Mouse (Mus musculus) gonadal fat pad, adult 2 months (tissue): Measurements from ENCODE around the gene Rgs9. TPM values are rescaled to one million over a fixed set of nuclear protein-coding genes. Genes with fewer than 3 reads are reported as not detected.
"Not testable (repeated sequence)": the region's sequence is repeated elsewhere in the genome, so short reads cannot be mapped to it uniquely, and the experiment has no call there.

Experiments used
- DNase-seq: peaks from one replicate; pipeline ENCODE4 v3.0.0-alpha.2; 2012; ENCODE audit warnings: low read depth
- polyA plus RNA-seq: library from polyadenylated mRNA; depleted of rRNA; stranded (reverse); fragments of >200 nt; gene quantifications from 2 replicates; pipeline ENCODE4 v1.2.3, GENCODE M21; 2012

Gene Rgs9
- polyA plus RNA-seq, 1 experiment = 14.0 TPM

DNA sequence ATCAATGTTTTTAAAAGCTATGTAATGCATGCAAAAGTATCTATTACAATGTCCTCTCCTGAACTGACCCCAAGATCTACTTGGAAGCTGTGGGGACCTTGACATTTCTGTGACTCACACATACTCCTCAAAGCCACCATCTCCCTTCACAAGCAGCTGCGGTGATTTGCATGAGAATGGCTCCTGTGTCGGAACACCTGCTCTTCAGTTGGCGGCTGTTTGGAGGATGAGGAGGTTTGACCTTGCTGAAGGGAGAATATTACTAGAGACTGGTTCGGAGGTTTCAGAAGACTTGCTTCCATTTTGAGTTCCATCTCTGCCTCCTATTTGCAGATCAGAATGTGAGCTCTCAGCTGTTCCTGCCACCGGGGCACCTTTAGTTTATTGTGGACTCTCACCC, 7.8 kb upstream of the Rgs9 start:
- DNase-seq = no peak

DNA sequence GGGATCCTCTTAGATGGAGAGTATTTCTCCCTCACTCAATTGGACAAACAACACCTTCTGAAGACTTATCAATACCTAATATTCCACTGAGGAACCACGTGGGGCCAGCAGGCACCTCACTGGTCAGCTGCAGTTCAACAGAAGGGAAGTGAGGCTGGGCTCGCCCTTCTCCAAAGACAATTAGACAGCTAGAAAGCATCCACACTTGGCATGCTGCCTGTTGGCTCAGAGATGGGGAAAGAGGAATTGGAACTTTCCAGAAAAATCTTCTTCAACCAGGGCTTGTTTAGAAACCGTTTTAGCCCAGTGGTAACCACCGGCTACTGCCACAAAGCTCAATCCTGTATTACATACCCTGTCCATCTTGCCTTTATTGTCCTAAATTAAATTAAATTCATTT, 4.4 kb upstream of the Rgs9 start:
- no peak for DNase-seq

DNA sequence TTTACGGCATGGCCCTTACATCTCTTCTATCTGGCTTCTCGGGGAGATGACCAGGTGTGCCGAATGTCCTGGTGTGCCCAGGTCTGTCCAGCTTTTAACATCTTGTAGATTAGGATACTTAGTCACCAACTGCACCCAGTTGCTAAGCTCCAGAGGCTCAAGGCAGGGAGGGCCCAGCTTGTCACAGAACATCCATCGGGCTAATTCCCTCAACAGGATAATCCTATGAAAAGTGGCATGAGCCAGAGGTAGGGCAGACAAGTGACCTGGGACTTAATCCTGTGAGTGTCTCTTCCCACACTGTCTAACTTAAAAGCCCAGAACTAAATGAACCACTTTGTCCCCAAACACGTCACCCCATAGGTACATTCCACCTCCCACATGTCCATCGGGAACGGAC, 898 bp downstream of the Rgs9 start:
- DNase-seq = no peak

DNA sequence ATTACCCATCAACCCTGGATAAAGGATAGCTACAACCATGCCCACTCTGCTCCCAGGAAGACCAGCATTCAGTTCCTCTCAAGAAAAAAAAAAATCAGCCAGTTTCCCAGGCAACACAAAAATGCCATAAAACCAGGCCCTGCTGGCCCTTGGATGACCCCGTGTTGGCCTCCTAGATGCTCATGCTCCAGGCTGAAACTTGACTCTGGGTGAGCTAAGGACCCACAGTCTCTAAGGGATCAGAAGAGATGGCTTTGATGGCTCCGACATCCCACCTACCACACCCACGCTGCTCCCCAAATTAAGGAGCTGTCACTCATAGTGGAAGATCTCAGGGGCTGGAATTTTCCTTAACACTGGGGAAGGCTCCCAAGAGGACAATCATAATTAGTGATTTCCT, 5.9 kb downstream of the Rgs9 start:
- DNase-seq = no peak

DNA sequence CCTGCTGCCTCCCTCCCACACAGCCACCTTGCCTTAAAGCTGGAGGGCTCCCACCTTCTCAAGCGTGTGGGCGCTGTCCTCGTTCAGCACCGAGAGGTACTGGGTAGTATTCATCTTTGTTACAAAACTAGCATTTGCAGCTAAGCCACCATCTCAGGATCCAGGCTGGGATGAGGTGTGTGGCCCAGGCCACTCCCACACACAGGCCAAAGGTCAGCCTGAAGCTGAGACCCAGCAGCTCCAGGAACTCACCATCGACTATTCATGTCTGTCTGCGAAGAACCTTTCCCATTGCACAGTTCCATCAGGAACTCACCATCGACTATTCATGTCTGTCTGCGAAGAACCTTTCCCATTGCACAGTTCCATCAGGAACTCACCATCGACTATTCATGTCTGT, 8.6 kb downstream of the Rgs9 start:
- DNase-seq = not testable (repeated sequence)

DNA sequence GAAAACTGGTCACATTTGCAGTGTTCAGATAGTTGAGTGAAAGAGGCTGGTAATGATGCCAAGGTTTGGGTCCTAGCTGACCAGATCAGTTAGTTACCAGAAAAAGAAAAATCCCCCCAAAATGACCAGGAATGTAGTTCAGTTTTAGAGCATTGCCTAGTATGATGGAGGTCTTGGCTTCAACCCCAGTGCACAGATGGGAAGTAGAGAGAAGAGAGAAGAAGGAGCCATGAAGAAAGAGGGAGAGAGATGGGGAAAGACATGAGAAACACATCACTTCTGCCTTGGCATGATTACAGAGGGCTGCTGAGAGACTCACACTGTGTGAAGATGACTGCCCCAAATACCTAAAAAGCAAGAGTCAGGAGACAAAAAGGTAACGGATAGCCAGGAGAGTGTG, 13.1 kb downstream of the Rgs9 start:
- no peak for DNase-seq

DNA sequence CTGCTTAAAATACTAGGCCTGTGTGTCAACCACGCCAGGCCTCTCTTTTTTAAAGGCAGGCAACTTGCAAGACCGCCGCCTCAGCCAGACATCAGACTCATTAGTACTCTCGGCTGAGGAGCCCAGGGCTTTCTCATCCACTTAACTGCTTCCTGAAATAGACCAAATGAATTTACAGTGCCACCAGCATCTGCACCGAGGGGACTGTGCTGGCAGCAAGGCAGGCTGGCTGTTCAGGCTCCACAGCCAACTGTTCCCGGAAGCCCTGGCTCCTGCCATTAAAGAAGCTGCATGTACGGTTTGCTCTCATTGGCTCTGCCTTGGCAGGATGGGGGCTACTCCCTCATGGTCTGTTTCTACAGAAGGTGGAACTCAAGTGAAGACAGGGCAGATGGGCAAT, 19.7 kb downstream of the Rgs9 start:
- DNase-seq = no peak

DNA sequence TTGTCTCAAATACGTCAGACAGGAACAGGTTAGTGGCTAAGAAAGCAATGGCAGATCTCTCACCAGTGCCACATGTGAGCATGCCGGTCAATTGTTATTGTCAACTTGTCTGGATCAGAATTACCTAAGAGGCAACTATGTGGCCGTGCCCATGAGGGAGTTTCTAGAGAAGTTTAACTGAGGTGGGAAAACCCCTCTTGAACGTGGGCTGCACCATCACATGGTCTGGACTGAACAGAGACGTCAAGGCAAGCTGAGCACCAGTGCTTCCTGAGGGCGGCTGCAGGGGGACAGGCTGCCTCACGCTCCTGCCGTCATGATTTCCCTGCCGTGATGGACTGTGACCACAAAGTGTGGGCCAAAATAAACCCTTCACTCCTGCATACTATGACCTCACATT, 26.5 kb downstream of the Rgs9 start:
- no peak for DNase-seq

DNA sequence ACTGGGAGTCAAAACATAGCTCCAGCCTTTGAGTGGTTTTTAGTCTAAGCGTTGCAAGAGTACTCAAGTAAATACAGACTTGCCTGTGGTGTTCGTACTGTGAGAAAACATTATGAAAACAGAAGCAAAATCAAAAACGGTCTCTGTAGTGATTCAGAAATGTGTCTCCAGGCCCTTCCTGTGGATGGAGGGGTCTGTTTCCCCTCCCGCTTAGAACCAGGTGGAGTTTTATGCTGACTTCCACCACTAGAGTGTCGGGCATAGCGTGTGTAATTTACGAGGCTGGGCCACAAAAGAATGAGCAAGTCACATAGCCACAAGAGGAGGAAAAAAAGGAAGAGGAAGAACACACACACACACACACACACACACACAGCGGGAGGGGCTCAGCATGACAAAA, 27.6 kb downstream of the Rgs9 start:
- DNase-seq = no peak

DNA sequence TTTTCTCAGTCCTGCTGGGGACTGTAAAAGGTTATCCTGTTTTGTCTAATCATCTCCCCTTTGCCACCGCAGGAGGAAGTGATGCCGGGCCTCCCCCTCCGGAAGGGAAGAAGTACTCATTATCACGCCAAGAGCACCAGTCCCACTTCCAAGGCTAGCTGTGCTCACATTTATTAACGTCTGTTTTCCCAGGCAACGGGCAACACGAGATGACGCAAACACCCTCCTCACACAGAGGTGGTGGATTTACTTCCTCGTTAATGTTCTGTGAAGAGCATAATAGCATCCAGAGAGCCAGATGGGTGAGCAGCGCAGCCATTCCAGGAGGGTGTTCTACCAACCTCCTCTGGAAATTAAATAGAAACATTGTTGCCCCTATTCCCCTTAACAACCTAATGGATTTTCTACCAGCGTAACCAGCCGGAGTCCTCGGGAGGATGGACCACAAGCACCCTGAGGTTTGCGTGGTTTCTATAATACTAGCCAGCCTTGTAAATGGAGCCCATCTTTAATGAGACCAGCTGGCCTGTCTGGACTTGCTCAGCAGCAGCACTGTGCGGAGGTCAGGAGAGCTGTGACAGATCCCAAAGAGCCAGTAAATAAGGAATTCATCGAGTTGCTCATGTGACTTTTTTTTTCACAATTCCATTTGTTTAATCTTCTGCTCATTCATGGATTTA, 28.1 kb downstream of the Rgs9 start:
- DNase-seq = no peak

DNA sequence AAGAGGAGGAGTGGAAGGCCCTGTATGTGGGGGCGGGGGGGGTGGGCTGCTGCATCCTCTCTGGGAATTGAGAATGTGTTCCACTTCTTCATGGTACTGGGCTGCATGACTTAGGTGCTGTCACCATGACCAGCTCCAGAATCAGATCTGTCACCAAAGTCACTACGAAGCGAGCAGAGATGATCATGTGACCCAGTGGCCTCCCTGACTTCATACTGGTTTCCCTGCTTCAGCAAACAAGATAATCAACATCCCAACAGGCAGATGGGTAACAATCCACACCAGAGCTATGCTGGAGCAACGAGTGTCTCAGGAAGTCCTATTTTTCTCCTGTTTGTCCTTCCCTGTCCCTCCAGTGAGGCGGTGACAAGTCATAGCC, 28.7 kb downstream of the Rgs9 start:
- DNase-seq = no peak

DNA sequence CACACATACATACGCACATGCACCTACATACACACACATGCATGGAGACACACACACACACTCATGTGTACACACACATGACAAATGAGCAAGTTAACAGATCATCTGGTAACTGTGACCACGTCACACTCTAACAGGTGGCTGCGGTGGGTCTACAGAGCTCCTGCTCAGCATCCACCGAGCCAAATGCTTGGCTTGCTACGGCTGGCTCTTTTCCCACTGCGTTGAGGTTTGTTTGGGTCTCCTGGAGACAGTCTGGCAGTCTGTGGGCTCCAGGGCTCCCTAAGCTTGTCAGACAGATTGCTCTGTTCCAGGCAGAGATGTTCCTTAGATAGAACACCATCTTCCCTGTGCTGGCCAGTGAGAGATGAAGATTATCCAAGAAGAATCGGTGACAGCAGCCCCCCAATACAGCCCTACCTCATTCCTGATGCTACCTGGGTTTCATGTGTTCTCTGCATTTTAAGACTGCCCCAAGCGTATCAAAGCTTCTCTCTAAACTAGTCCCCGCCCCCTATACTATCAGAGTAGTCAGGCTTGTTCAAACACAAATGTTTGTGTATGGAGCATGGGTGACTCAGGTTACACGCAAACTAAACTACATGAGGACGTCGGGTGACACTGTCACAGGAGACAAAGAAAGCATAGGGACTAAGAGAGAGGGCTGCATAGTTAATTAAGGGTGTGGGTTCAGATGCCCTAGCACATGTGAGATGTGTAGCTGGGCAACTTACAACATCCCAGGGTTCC, 31.6 kb downstream of the Rgs9 start:
- DNase-seq = no peak

DNA sequence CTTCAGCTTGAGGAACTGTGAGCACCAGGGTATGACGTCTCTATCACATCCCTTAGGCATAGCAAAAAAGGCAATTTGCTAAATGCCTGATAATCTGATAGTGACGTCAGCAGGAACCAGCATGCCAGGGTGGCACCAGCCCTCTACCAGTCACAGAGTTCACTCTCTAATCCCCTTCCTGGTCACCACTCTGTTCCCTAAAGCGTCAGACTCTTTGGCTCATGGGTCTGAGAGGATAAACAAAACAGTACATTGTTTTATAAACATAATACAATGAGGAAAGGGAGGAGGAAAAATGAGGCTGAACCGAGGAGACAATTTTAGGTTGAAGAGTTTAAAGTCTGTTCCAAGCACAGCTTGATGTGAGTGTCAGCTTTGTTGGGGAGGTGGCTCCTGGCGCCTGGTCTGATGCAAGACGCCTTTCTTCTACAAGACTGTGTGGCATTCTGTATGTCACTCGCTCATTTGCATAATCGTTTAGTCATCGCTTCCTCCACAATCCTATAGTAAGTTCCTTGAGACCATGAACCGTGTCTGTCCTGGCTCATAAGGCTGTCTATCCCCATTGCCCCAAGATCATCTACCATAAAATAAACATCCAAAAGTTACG, 33.7 kb downstream of the Rgs9 start:
- DNase-seq = no peak

DNA sequence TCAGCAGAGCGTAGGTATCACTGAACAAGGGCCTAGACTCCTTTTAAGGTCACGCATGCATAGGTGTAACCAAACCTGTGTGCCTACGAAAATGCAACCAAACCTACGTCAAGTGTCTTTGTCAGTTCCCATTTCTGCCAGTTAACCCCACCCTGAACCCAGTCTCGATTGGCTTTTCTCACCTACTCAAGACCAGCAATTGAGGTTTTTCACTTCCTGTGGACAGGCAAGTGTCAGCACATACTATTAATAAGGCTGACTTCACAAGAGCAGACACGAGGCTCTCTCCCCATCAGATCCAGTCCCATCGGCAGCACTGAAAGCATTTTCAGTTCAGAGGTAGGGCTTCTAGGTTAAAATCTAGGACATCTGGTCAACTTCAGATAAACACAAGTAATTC, 37.4 kb downstream of the Rgs9 start:
- no peak for DNase-seq

DNA sequence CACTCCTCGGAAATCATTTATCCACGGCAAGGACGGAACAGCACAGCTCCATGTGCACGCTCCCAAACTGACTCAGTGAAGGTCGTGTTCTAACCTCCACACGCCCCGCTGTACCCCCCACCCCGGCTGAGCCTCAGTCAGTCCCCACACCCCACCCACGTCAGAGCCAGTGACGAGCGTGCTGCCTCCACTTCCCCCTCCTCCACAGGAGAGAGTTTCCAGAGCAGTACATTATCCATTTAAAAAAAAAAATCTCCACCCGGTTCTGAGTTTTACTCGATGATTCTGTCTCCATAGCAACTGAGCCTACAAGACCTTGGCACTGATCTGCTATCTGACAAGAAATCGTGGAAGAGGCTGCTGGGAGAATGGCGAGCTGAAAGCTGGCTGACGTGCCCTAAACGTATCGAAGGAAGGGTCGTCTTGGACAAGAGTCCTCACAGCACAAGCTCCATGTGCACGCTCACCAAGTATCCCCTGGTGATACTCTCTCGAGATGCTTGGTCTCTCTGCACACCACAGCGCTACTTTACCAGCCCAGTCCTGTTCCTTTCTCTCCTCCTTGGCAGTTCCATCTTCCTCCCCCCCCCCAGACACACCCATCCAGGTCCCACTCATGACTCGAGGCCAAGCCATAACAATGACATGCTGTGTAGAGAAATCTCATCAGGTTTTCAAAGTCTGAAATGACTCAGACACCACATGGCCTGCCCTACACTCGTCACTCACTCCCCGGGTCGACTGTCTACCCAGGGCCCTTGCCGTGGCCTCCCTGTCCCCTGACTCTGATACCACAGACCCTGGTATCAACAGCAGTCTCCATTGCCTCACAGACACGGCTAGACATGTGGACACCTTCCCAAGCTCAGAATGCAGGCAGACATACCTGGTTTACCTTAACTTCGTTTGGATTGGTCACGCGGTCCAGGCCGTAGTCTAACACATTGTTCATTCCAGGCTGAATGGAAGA, 38.7 kb downstream of the Rgs9 start:
- no peak for DNase-seq

DNA sequence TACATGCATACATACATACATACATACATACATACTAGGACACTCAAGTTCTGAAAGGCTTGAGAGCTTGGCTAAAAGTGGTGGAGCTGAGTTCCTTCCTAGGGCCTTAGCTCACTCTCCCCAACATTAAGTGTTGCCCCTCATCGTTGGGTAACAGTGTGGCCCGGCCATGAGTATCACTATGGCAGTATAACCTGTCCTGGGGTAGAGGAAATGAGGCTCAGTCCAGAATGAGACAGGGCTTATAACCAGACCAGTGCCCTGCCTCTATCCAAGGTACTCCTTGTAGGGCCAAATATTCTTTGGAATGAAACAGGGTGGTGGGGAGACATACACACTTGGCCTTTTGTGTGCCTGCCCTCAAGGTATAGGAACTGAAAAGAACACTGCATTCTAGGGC, 40.1 kb downstream of the Rgs9 start:
- DNase-seq = no peak

DNA sequence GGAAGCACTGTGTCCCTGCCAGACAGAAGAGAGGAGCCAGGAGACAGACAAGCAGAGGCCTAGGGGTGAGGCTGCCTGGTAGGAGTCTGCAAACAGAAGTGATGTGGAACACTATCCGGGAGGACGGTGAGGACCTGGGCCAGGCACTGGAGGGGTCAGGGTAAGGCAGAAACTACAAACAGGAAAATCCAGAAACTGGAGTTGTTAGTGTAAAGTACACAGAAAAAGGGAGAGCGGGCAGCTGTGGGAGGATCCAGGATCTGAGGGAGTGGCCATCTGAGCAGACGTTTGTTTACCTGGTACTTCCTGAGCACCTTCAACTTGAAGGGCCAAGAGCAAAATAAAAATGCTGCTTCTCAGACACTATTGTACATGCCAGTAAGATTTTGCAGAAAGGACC, 42.9 kb downstream of the Rgs9 start:
- DNase-seq = no peak

DNA sequence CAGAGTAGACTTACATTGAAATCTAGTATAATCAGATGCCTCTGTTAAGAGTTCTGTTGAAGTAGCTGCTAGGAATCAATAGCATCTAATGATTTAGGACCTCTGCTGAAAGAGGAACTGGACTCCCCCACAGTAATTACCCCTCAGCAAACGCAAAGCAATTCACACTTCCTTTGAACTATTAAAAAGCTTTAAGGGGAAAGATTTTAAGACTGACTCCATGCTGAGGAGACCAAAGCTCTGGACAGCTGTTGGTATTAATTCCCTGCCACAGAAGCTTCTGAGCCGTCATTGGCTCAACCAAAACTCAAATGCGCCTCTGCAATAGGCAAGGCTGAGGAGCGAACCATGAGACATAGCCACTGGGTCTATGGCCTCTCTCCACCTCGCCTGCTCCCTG, 45.4 kb downstream of the Rgs9 start:
- DNase-seq = no peak

DNA sequence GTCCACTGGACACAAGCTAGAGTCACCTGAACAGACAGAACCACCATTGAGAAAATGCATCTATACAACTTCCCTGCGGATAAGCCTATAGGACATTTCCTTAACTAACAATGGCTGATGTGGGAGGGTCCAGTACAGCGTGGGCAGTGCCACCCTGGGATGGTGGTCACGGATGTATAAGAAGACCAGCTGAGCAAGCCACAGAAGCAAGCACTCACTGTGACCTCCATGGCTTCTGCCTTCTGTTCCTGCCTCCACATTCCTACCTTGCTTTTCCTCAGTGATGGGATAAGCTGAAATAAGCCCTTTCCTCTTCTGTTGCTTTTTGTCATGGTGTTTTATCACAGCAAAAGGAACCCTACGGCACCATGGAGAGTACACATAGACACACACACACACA, 47.4 kb downstream of the Rgs9 start:
- DNase-seq = no peak

DNA sequence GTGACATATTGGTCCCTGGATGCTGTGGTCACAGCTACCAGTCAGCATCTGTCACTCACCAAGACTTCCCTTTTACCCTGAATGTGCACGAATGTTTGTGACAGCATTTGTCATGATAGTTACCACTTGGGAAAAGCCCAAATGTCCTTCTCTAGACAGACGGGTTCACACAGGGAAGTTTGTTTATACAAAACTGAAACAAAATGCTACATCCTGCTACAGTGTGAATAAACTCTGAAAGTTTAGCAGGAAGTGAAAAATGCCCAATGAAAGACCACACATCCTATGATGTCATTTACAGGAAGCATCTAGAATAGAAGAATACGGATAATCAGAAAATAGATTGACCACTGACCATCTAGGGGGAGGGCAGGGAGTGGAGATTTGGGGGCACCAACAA, 51.0 kb downstream of the Rgs9 start:
- no peak for DNase-seq

DNA sequence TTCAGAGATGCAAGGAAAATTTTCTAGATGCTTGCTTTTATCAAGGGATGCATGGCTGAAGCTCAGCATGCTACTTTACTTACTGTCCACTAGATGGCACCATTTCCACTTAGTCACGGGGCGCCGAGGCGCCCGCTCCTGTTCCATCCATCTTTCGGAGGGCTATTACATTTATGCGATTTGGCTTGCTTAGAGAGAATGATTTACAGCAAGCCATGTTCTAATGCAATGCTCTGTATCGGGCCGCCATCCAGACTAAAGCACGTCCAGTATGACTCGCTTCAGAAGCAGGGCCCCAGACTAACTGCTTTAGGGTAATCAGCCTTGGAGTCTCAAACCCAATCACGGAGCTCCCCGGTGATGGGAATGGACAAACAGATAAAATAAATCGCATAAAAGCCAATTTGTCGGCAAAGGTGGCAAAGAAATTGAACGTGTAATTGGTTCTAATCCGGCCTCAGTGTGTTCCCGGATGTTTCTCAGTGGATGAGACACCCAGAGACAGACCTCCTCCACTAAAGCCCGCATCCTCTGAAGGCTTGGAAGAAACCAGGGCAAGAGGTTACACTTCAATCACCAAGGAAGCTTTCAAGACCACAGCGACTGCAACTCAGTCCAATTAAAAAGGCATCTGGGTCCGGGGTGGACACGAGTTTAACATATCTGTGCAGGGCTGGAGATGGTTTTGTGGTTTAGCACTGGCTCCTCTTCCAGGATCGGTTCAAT, 53.1 kb downstream of the Rgs9 start:
- no peak for DNase-seq

DNA sequence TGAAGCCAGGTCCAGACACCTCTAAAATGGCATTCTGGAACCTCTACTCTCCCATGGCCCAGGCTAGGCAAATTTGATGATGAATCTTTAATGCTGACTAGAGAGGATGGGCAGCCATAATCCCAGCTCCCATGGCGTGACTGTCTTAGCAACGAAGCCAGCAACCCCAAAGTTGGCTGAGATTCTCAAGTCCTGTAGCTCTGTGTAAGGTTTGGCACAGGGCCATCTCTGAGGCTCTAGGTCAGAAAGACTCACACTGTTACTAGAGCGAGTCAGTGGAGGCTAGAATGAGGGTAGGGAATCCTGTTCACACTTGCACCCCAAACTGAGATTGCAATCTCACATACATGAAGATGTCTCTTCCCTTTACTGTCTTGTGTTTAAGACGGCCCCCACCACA, 57.8 kb downstream of the Rgs9 start:
- no peak for DNase-seq
